ENCODE assay signal across 7 mouse cellular contexts in genomic region chr3:58577067-58577503, GRCm38 (mm10). TPM values are rescaled to one million over a fixed set of nuclear protein-coding genes. Genes with fewer than 3 reads are reported as not detected.
DNase-seq lines count a peak whose midpoint lies in the region; TF ChIP-seq lines count a peak whose summit lies in the region.

No protein-coding gene starts in this region.

- in situ Hi-C loops in ES-E14 (cut with MboI; ENCODE audit: low sequenced_read_pairs in 2 of 2, unreplicated experiment in 2 of 2) = no loop called here

- H3ac ChIP-seq in C2C12 (ENCODE audit: control insufficient read depth, insufficient read length, low read depth) = peak overlapping the region; percentile 54

- peaks cover 4 to 5% of the 10 kb centered on the region in 2 experiments; a peak in 3 of 4 replicates for H3K4me1 ChIP-seq in ES-E14 (ENCODE audit: control insufficient read depth in 2 of 2, insufficient read depth in 2 of 2, low read length in 2 of 2, poor library complexity in 1 of 2)

- no peak for DNase-seq in ES-E14 (ENCODE audit: low read depth, low spot score)
- DNase-seq in embryo, embryonic 9.5 days (ENCODE audit: extremely low spot score) = peak; percentile 62
- DNase-seq in heart, postnatal 4 days = peak; percentile 59
- peak; percentile 51 to 62 for DNase-seq in layer of hippocampus, postnatal 25 days (ENCODE audit: extremely low spot score in 1 of 2, low spot score in 1 of 2)
- peak; percentile 55 for DNase-seq in lung, postnatal 14 days
- DNase-seq in skeletal muscle tissue, adult 2 months (ENCODE audit: low read depth, low spot score) = peak; percentile 16

- no peaks in the 10 kb centered on the region for H3K9me3 ChIP-seq in ES-E14 (ENCODE audit: control insufficient read depth, insufficient read depth, low read depth, low read length)

- H3K27ac ChIP-seq in ES-E14 (ENCODE audit: insufficient read depth, low read depth, low read length, poor library complexity, severe bottlenecking) = peak overlapping the region; percentile 86

- H3K9ac ChIP-seq in ES-E14 (ENCODE audit: insufficient read depth, low read depth, low read length, poor library complexity, severe bottlenecking) = peak overlapping the region; percentile 93

- H3K79me2 ChIP-seq in C2C12 (ENCODE audit: control insufficient read depth, insufficient read depth) = peaks cover 56% of the 10 kb centered on the region

- H3K4me3 ChIP-seq in C2C12 (ENCODE audit: insufficient read depth, poor library complexity, severe bottlenecking) = peak overlapping the region; percentile 60
- H3K4me3 ChIP-seq in ES-E14 (ENCODE audit: insufficient read depth in 1 of 2, low read depth in 1 of 2, low read length in 2 of 2, poor library complexity in 1 of 2, severe bottlenecking in 1 of 2) = peak overlapping the region; percentile 67 to 82

- peaks cover 21% of the 10 kb centered on the region for H3K36me3 ChIP-seq in C2C12 (ENCODE audit: control insufficient read depth, insufficient read depth)
- H3K36me3 ChIP-seq in ES-E14 (ENCODE audit: control insufficient read depth, insufficient read depth, low read length, poor library complexity, severe bottlenecking) = peaks cover 4% of the 10 kb centered on the region; the same call in 1 of the 2 replicates

- TF ChIP-seq CTCF in C2C12 (IDR thresholded peaks at IDR 0.05; ENCODE audit: control insufficient read depth, insufficient read depth, insufficient read length) = no peak

- H3K79me3 ChIP-seq in C2C12 (ENCODE audit: low read depth) = peaks cover 52% of the 10 kb centered on the region

- no peaks in the 10 kb centered on the region for H3K27me3 ChIP-seq in C2C12 (ENCODE audit: control insufficient read depth, insufficient read depth, insufficient read length)

TF ChIP-seq in C2C12, 6 proteins besides CTCF, POLR2A, EP300 and RAD21:
- TF ChIP-seq FOSL1 (IDR thresholded peaks at IDR 0.05; ENCODE audit: insufficient read depth, low read length, poor library complexity, severe bottlenecking) (no peak), MAX (IDR thresholded peaks at IDR 0.05) (no peak), USF1 (IDR thresholded peaks at IDR 0.05; ENCODE audit: low read depth) (no peak), MYOG (IDR thresholded peaks at IDR 0.05; ENCODE audit: control insufficient read depth, extremely low read depth, insufficient read length) (no peak), CEBPB (IDR thresholded peaks at IDR 0.05; ENCODE audit: low read depth) (no peak), MYOD1 (IDR thresholded peaks at IDR 0.05; ENCODE audit: control insufficient read depth, insufficient read length, low read depth) (no peak)

TF ChIP-seq in ES-E14, 5 proteins besides CTCF, POLR2A, EP300 and RAD21:
- TF ChIP-seq ZNF384 (IDR thresholded peaks at IDR 0.05; ENCODE audit: low read depth, low read length) (peak; percentile 73; the same call in 1 of the 2 replicates), ZC3H11A (IDR thresholded peaks at IDR 0.05; ENCODE audit: borderline replicate concordance, low read depth, low read length) (no peak), HCFC1 (IDR thresholded peaks at IDR 0.05; ENCODE audit: borderline replicate concordance, insufficient read depth, low read length) (no peak)
TF ChIP-seq in ES-E14: peak in this region for 1.

RNA-seq across cellular contexts. Expression of gene Selenot, which starts 0.6 kb away (rescaled TPM):
- polyA plus RNA-seq in C2C12 (2012; fragmentation: generic; extraction: Trizol) = 35.2 TPM
- total RNA-seq in ES-E14 (2012; rRNA removed) = 156 and 184 TPM in 2 replicates
- total RNA-seq in heart, postnatal 4 days (2021) = 100 to 1,000 TPM; 117 to 120 TPM
- 100 to 1,000 TPM; 149 to 151 TPM for total RNA-seq in layer of hippocampus, postnatal 25 days (2021)

RNA-seq across cellular contexts. Expression of gene Serp1, which starts 51.4 kb away (rescaled TPM):
- 41.4 TPM for polyA plus RNA-seq in C2C12 (2012; fragmentation: generic; extraction: Trizol)
- 22.4 and 41.8 TPM in 2 replicates for total RNA-seq in ES-E14 (2012; rRNA removed)
- 10 to 100 TPM; 25.6 to 26.7 TPM for total RNA-seq in heart, postnatal 4 days (2021)
- total RNA-seq in layer of hippocampus, postnatal 25 days (2021) = 10 to 100 TPM; 24.9 to 27.5 TPM

RNA-seq across cellular contexts. Expression of gene Eif2a, which starts 51.5 kb away (rescaled TPM):
- 16.1 TPM for polyA plus RNA-seq in C2C12 (2012; fragmentation: generic; extraction: Trizol)
- total RNA-seq in ES-E14 (2012; rRNA removed) = 63.5 and 88.9 TPM in 2 replicates
- 10 to 100 TPM; 40.9 to 42.8 TPM for total RNA-seq in heart, postnatal 4 days (2021)
- 10 to 100 TPM; 47.5 to 48.9 TPM for total RNA-seq in layer of hippocampus, postnatal 25 days (2021)

RNA-seq across cellular contexts. Expression of gene Erich6, which starts 59.9 kb away (rescaled TPM):
- polyA plus RNA-seq in C2C12 (2012; fragmentation: generic; extraction: Trizol) = 0.06 TPM
- not detected in 2 replicates for total RNA-seq in ES-E14 (2012; rRNA removed)
- under 1 TPM; 0.16 to 0.24 TPM for total RNA-seq in heart, postnatal 4 days (2021)
- total RNA-seq in layer of hippocampus, postnatal 25 days (2021) = 1 to 10 TPM; 1.0 to 1.3 TPM
